Mouse (Mus musculus): ENCODE measurements around the gene Taf9b. TPM values are rescaled to one million over a fixed set of nuclear protein-coding genes. Genes with fewer than 3 reads are reported as not detected.
A peak's percentile ranks its signal among the peaks of the same experiment; 100 is the strongest.
"Not testable (repeated sequence)": the region's sequence is repeated elsewhere in the genome, so short reads cannot be mapped to it uniquely, and the experiment has no call there.

The Taf9b gene
- 14.0 and 15.1 TPM in 2 replicates for polyA plus RNA-seq (2014; fragmentation: Nextera tagmentation; extraction: Ambion mirVana)

- Histone ChIP-seq H3K9ac (ENCODE audit: low read depth, low read length) (peak within 1 kb of the TSS; percentile 76; the same call in 1 of the 2 replicates), H3K4me2 (ENCODE audit: low read depth, low read length) (peak within 1 kb of the TSS; percentile 52), H3K4me1 (ENCODE audit: control insufficient read depth, insufficient read depth, low read length) (no peaks in the 10 kb centered on the region), H3K27ac (replicated peaks; ENCODE audit: low read depth, low read length) (no peak within 1 kb of the TSS), H3K27me3 (replicated peaks; ENCODE audit: control insufficient read depth, insufficient read depth, low read length) (no peaks in the 10 kb centered on the region), H3K9me3 (ENCODE audit: control insufficient read depth, low read length) (peaks cover 5% of the 10 kb centered on the region; the same call in 1 of the 2 replicates), H3K4me3 (ENCODE audit: low read depth, low read length) (peak within 1 kb of the TSS; percentile 53), H3K36me3 (ENCODE audit: control insufficient read depth, insufficient read depth, low read length) (no peaks in the 10 kb centered on the region)
- 89% methylated on average over 23 of the region's 25 CpGs for WGBS
- no peak for ATAC-seq (ENCODE audit: low read depth)
- no peak for DNase-seq (ENCODE audit: low spot score)
Observed at GRCm38 (mm10) chrX:106221058-106221457, at the start of gene Taf9b. Gene Taf9b, minus strand, starts transcription at chrX:106221158.

GRCm38 (mm10) chrX:106255276-106255675 lies 34.3 kb upstream of the Taf9b start, which contains the start of gene Fnd3c2:
Gene Fnd3c2, minus strand, starts transcription at chrX:106255376.
- 87% methylated on average over 4 of the region's 4 CpGs for WGBS
- no peak for ATAC-seq (ENCODE audit: low read depth)
- H3K27me3 ChIP-seq (replicated peaks; ENCODE audit: control insufficient read depth, insufficient read depth, low read length), result no peaks in the 10 kb centered on the region
- H3K36me3 ChIP-seq (ENCODE audit: control insufficient read depth, insufficient read depth, low read length), result no peaks in the 10 kb centered on the region
- DNase-seq (ENCODE audit: low spot score), result no peak
- no peaks in the 10 kb centered on the region for H3K4me1 ChIP-seq (ENCODE audit: control insufficient read depth, insufficient read depth, low read length)
- H3K9ac ChIP-seq (ENCODE audit: low read depth, low read length), result no peak within 1 kb of the TSS
- H3K4me2 ChIP-seq (ENCODE audit: low read depth, low read length), result no peak within 1 kb of the TSS
- no peaks in the 10 kb centered on the region for H3K9me3 ChIP-seq (ENCODE audit: control insufficient read depth, low read length)
- no peak within 1 kb of the TSS for H3K4me3 ChIP-seq (ENCODE audit: low read depth, low read length)
- no peak within 1 kb of the TSS for H3K27ac ChIP-seq (replicated peaks; ENCODE audit: low read depth, low read length)

- peak; percentile 97 for ATAC-seq (ENCODE audit: low read depth)
- peak overlapping the region; percentile 76 for H3K9ac ChIP-seq (ENCODE audit: low read depth, low read length)
- WGBS, result 22% methylated on average over 25 of the region's 60 CpGs
Observed at GRCm38 (mm10) chrX:106219171-106220032, 1.6 kb downstream of the Taf9b start.

GRCm38 (mm10) chrX:106209100-106209499 lies 11.9 kb downstream of the Taf9b start:
- Histone ChIP-seq H3K9ac (ENCODE audit: low read depth, low read length) (no peak overlapping the region), H3K9me3 (ENCODE audit: control insufficient read depth, low read length) (no peaks in the 10 kb centered on the region), H3K4me1 (ENCODE audit: control insufficient read depth, insufficient read depth, low read length) (no peaks in the 10 kb centered on the region), H3K36me3 (ENCODE audit: control insufficient read depth, insufficient read depth, low read length) (0 out of 2 replicates have a peak, but pooled peaks cover 6% of the 10 kb centered on the region), H3K27me3 (replicated peaks; ENCODE audit: control insufficient read depth, insufficient read depth, low read length) (no peaks in the 10 kb centered on the region), H3K27ac (replicated peaks; ENCODE audit: low read depth, low read length) (no peak overlapping the region), H3K4me2 (ENCODE audit: low read depth, low read length) (no peak overlapping the region), H3K4me3 (ENCODE audit: low read depth, low read length) (no peak overlapping the region)
- WGBS, result 77% methylated on average over 2 of the region's 2 CpGs
- DNase-seq (ENCODE audit: low spot score), result no peak
- ATAC-seq (ENCODE audit: low read depth), result no peak

More at GRCm38 (mm10) chrX:106219171-106220032, 1.6 kb downstream of the Taf9b start:
- Histone ChIP-seq H3K4me3 (ENCODE audit: low read depth, low read length) (peak overlapping the region; percentile 53), H3K4me2 (ENCODE audit: low read depth, low read length) (peak overlapping the region; percentile 52), H3K4me1 (ENCODE audit: control insufficient read depth, insufficient read depth, low read length) (no peaks in the 10 kb centered on the region), H3K27ac (replicated peaks; ENCODE audit: low read depth, low read length) (peak overlapping the region; percentile 78), H3K36me3 (ENCODE audit: control insufficient read depth, insufficient read depth, low read length) (no peaks in the 10 kb centered on the region), H3K9me3 (ENCODE audit: control insufficient read depth, low read length) (peaks cover 5% of the 10 kb centered on the region; the same call in 1 of the 2 replicates), H3K27me3 (replicated peaks; ENCODE audit: control insufficient read depth, insufficient read depth, low read length) (no peaks in the 10 kb centered on the region)
- DNase-seq (ENCODE audit: low spot score), result peak; percentile 85

GRCm38 (mm10) chrX:106198904-106199303 lies 22.1 kb downstream of the Taf9b start:
- DNase-seq (ENCODE audit: low spot score) (no peak), ATAC-seq (ENCODE audit: low read depth) (no peak)
- 85% methylated on average over 5 of the region's 5 CpGs for WGBS
- H3K27me3 ChIP-seq (replicated peaks; ENCODE audit: control insufficient read depth, insufficient read depth, low read length), result no peaks in the 10 kb centered on the region
- no peak overlapping the region for H3K27ac ChIP-seq (replicated peaks; ENCODE audit: low read depth, low read length)
- H3K9me3 ChIP-seq (ENCODE audit: control insufficient read depth, low read length), result no peaks in the 10 kb centered on the region
- peaks cover 67% of the 10 kb centered on the region for H3K36me3 ChIP-seq (ENCODE audit: control insufficient read depth, insufficient read depth, low read length)
- H3K4me2 ChIP-seq (ENCODE audit: low read depth, low read length), result no peak overlapping the region
- no peaks in the 10 kb centered on the region for H3K4me1 ChIP-seq (ENCODE audit: control insufficient read depth, insufficient read depth, low read length)
- H3K9ac ChIP-seq (ENCODE audit: low read depth, low read length), result no peak overlapping the region
- no peak overlapping the region for H3K4me3 ChIP-seq (ENCODE audit: low read depth, low read length)

GRCm38 (mm10) chrX:106197308-106197707 lies 23.6 kb downstream of the Taf9b start:
- Histone ChIP-seq H3K4me1 (ENCODE audit: control insufficient read depth, insufficient read depth, low read length) (no peaks in the 10 kb centered on the region), H3K36me3 (ENCODE audit: control insufficient read depth, insufficient read depth, low read length) (peaks cover 71% of the 10 kb centered on the region), H3K9me3 (ENCODE audit: control insufficient read depth, low read length) (no peaks in the 10 kb centered on the region), H3K27me3 (replicated peaks; ENCODE audit: control insufficient read depth, insufficient read depth, low read length) (no peaks in the 10 kb centered on the region), H3K9ac (ENCODE audit: low read depth, low read length) (no peak overlapping the region), H3K27ac (replicated peaks; ENCODE audit: low read depth, low read length) (no peak overlapping the region), H3K4me3 (ENCODE audit: low read depth, low read length) (no peak overlapping the region), H3K4me2 (ENCODE audit: low read depth, low read length) (no peak overlapping the region)
- WGBS, result 65% methylated on average over 5 of the region's 5 CpGs
- ATAC-seq (ENCODE audit: low read depth), result no peak
- DNase-seq (ENCODE audit: low spot score), result no peak

- not testable (repeated sequence) for H3K4me3 ChIP-seq (ENCODE audit: low read depth, low read length); H3K27me3 ChIP-seq (replicated peaks; ENCODE audit: control insufficient read depth, insufficient read depth, low read length); DNase-seq (ENCODE audit: low spot score); H3K4me2 ChIP-seq (ENCODE audit: low read depth, low read length); H3K27ac ChIP-seq (replicated peaks; ENCODE audit: low read depth, low read length); H3K9me3 ChIP-seq (ENCODE audit: control insufficient read depth, low read length); H3K9ac ChIP-seq (ENCODE audit: low read depth, low read length); H3K4me1 ChIP-seq (ENCODE audit: control insufficient read depth, insufficient read depth, low read length); ATAC-seq (ENCODE audit: low read depth)
- WGBS, result 80% methylated on average over 4 of the region's 6 CpGs
- H3K36me3 ChIP-seq (ENCODE audit: control insufficient read depth, insufficient read depth, low read length), result peaks cover 53% of the 10 kb centered on the region
Observed at GRCm38 (mm10) chrX:106194361-106194760, 26.6 kb downstream of the Taf9b start.

- Histone ChIP-seq H3K4me3 (ENCODE audit: low read depth, low read length) (peak overlapping the region; percentile 16; the same call in 1 of the 2 replicates), H3K9ac (ENCODE audit: low read depth, low read length) (no peak overlapping the region), H3K27me3 (replicated peaks; ENCODE audit: control insufficient read depth, insufficient read depth, low read length) (0 out of 2 replicates have a peak, but pooled peaks cover 2% of the 10 kb centered on the region), H3K36me3 (ENCODE audit: control insufficient read depth, insufficient read depth, low read length) (peaks cover 21% of the 10 kb centered on the region), H3K9me3 (ENCODE audit: control insufficient read depth, low read length) (no peaks in the 10 kb centered on the region), H3K27ac (replicated peaks; ENCODE audit: low read depth, low read length) (no peak overlapping the region), H3K4me1 (ENCODE audit: control insufficient read depth, insufficient read depth, low read length) (peaks cover 3% of the 10 kb centered on the region), H3K4me2 (ENCODE audit: low read depth, low read length) (peak overlapping the region; percentile 49)
- ATAC-seq (ENCODE audit: low read depth) (no peak), DNase-seq (ENCODE audit: low spot score) (no peak)
- WGBS, result 37% methylated on average over 4 of the region's 4 CpGs
Observed at GRCm38 (mm10) chrX:106190091-106190490, 30.9 kb downstream of the Taf9b start.
